ENCODE assay signal across 10 mouse cellular contexts in the genomic region with DNA sequence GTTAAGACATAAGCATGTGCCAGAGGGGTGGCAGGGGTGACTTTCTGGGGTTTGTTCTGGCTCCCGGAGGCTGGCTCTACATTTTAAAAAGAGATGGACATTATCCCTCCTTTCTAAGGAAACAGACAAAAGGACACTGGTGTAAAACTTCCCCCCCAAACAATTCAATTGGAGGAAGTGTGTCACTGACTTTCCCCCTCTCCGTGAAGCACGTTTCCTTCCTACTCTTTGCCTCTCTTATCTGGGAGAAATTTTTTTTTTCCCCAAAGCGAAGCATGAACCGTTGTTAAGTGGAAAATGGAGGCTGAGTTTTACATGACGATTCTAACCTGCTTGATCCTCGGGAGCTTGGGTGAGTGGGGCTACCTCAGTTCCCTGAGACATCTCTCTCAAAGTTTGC. TPM values are rescaled to one million over a fixed set of nuclear protein-coding genes. Genes with fewer than 3 reads are reported as not detected.
A peak's percentile ranks its signal among the peaks of the same experiment; 100 is the strongest.
DNase-seq lines count a peak whose midpoint lies in the region; ATAC-seq and TF ChIP-seq lines count a peak whose summit lies in the region.
"Had no signal": no experiment of that assay in that cellular context is flagged by ENCODE, and none has a peak within 500 bp of the region (broad histone marks: within the 10 kb centered on the region; RNA-seq: fewer than 3 reads in every experiment).

A gene (plus strand): TSS at position 244 of the 400 bp plus-strand sequence.

- no peak within 1 kb of the TSS for H3K4me2 ChIP-seq in hindbrain, embryonic 14.5 days (replicated peaks)
- no peak within 1 kb of the TSS for H3K4me2 ChIP-seq in stomach, postnatal 0 days (replicated peaks; ENCODE audit: low read depth)
- H3K4me2 ChIP-seq: hindbrain, embryonic 15.5 days had no signal

- no peak within 1 kb of the TSS; the same call in 1 of the 2 replicates for H3K4me3 ChIP-seq in hindbrain, embryonic 14.5 days (replicated peaks; ENCODE audit: low read length)
- no peak within 1 kb of the TSS for H3K4me3 ChIP-seq in hindbrain, embryonic 10.5 days
- no peak within 1 kb of the TSS for H3K4me3 ChIP-seq in spleen, adult 2 months (ENCODE audit: extremely low read depth, insufficient read depth, insufficient read length)
- H3K4me3 ChIP-seq in stomach, postnatal 0 days (ENCODE audit: low read depth, low read length) = peak within 1 kb of the TSS; percentile 15; the same call in 1 of the 2 replicates
- H3K4me3 ChIP-seq: hindbrain, embryonic 15.5 days had no signal

- 71% methylated on average over 7 of the region's 7 CpGs for WGBS in hindbrain, embryonic 14.5 days
- 78% methylated on average over 7 of the region's 7 CpGs for WGBS in hindbrain, embryonic 10.5 days
- WGBS in spleen, adult 2 months = 11% methylated on average over 7 of the region's 7 CpGs
- WGBS in stomach, postnatal 0 days = 53% methylated on average over 7 of the region's 7 CpGs

- no peak for TF ChIP-seq CTCF in spleen, adult 2 months (IDR thresholded peaks at IDR 0.05; ENCODE audit: extremely low read depth, insufficient read depth, insufficient read length, insufficient replicate concordance)
- TF ChIP-seq CTCF in stomach, postnatal 0 days (IDR thresholded peaks at IDR 0.05; ENCODE audit: low read depth) = no peak

- H3K9me3 ChIP-seq in hindbrain, embryonic 14.5 days (ENCODE audit: control insufficient read depth, low read length) = no peaks in the 10 kb centered on the region
- no peaks in the 10 kb centered on the region for H3K9me3 ChIP-seq in hindbrain, embryonic 10.5 days
- no peaks in the 10 kb centered on the region for H3K9me3 ChIP-seq in stomach, postnatal 0 days (ENCODE audit: control insufficient read depth, low read length)
- H3K9me3 ChIP-seq: hindbrain, embryonic 15.5 days had no signal

- TF ChIP-seq EP300 in stomach, postnatal 0 days (optimal IDR thresholded peaks at IDR 0.05) = no peak

- no peaks in the 10 kb centered on the region for H3K27me3 ChIP-seq in hindbrain, embryonic 14.5 days (ENCODE audit: control insufficient read depth, insufficient read depth, low read length)
- H3K27me3 ChIP-seq in hindbrain, embryonic 10.5 days (ENCODE audit: insufficient read depth, poor library complexity, severe bottlenecking) = no peaks in the 10 kb centered on the region
- H3K27me3 ChIP-seq in spleen, adult 2 months (ENCODE audit: control insufficient read depth, insufficient read depth, low read length) = no peaks in the 10 kb centered on the region
- H3K27me3 ChIP-seq in stomach, postnatal 0 days (ENCODE audit: control insufficient read depth, insufficient read depth, low read length) = no peaks in the 10 kb centered on the region
- H3K27me3 ChIP-seq: hindbrain, embryonic 15.5 days had no signal

- no peak within 1 kb of the TSS for H3K9ac ChIP-seq in hindbrain, embryonic 14.5 days
- no peak within 1 kb of the TSS for H3K9ac ChIP-seq in stomach, postnatal 0 days (ENCODE audit: low read length)
- H3K9ac ChIP-seq: hindbrain, embryonic 15.5 days had no signal

- DNase-seq in hindbrain, embryonic 14.5 days (ENCODE audit: low spot score) = no peak
- no peak for DNase-seq in hindbrain, embryonic 10.5 days (ENCODE audit: low spot score)
- no peak for DNase-seq in spleen, adult 2 months (ENCODE audit: low read depth in 1 of 2, low spot score in 2 of 2)
- no peak for DNase-seq in spleen, postnatal 14 days (ENCODE audit: low spot score in 2 of 2)
- no peak for DNase-seq in heart, postnatal 4 days
- no peak for DNase-seq in stomach, postnatal 0 days (ENCODE audit: low spot score)
- DNase-seq in MN1 (ENCODE audit: low spot score) = no peak
- DNase-seq: midbrain, embryonic 14.5 days had no signal

- H3K4me1 ChIP-seq in hindbrain, embryonic 14.5 days (replicated peaks; ENCODE audit: control insufficient read depth, insufficient read depth, low read length) = no peaks in the 10 kb centered on the region
- no peaks in the 10 kb centered on the region for H3K4me1 ChIP-seq in hindbrain, embryonic 10.5 days (replicated peaks)
- no peaks in the 10 kb centered on the region for H3K4me1 ChIP-seq in spleen, adult 2 months (ENCODE audit: control insufficient read depth, insufficient read depth, insufficient read length)
- no peaks in the 10 kb centered on the region for H3K4me1 ChIP-seq in stomach, postnatal 0 days (replicated peaks; ENCODE audit: control insufficient read depth, insufficient read depth)
- H3K4me1 ChIP-seq: hindbrain, embryonic 15.5 days had no signal

- H3K27ac ChIP-seq in hindbrain, embryonic 14.5 days = 0 out of 2 replicates have a peak within 1 kb of the TSS, but pooled peaks have one; percentile 32
- H3K27ac ChIP-seq in hindbrain, embryonic 10.5 days = no peak within 1 kb of the TSS
- peak within 1 kb of the TSS; percentile 57; the same call in 1 of the 2 replicates for H3K27ac ChIP-seq in spleen, adult 2 months (ENCODE audit: insufficient read depth, low read length)
- no peak within 1 kb of the TSS for H3K27ac ChIP-seq in stomach, postnatal 0 days (replicated peaks)
- H3K27ac ChIP-seq: hindbrain, embryonic 15.5 days had no signal

- no peaks in the 10 kb centered on the region for H3K36me3 ChIP-seq in hindbrain, embryonic 14.5 days (replicated peaks; ENCODE audit: control insufficient read depth, insufficient read depth)
- no peaks in the 10 kb centered on the region for H3K36me3 ChIP-seq in hindbrain, embryonic 10.5 days
- no peaks in the 10 kb centered on the region for H3K36me3 ChIP-seq in spleen, adult 2 months (ENCODE audit: control insufficient read depth, insufficient read depth, low read length)
- H3K36me3 ChIP-seq in stomach, postnatal 0 days (ENCODE audit: control insufficient read depth, insufficient read depth, low read length) = no peaks in the 10 kb centered on the region
- H3K36me3 ChIP-seq: hindbrain, embryonic 15.5 days had no signal

- no peak for TF ChIP-seq POLR2A in spleen, adult 2 months (IDR thresholded peaks at IDR 0.05; ENCODE audit: low read depth, low read length)

- no peak for ATAC-seq in hindbrain, embryonic 14.5 days (ENCODE audit: low FRiP score)
- no peak for ATAC-seq in stomach, postnatal 0 days (ENCODE audit: low FRiP score, low TSS enrichment)
- ATAC-seq in megakaryocyte-erythroid progenitor cell, adult 5-6 weeks (replicated peaks; ENCODE audit: low FRiP score, low TSS enrichment, poor library complexity, severe bottlenecking) = no peak

RNA-seq across cellular contexts. Expression of the gene that starts here (rescaled TPM):
- 4.4 and 5.0 TPM in 2 replicates for polyA plus RNA-seq in hindbrain, embryonic 14.5 days (2014; fragmentation: Nextera tagmentation; extraction: Ambion mirVana)
- polyA plus RNA-seq in hindbrain, embryonic 10.5 days (2016; fragmentation: Nextera tagmentation; extraction: Ambion mirVana) = 2.1 and 2.2 TPM in 2 replicates
- polyA plus RNA-seq in spleen, adult 2 months (2012; rRNA removed) = 5.6 and 5.7 TPM in 2 replicates
- 10 to 100 TPM; 56.8 to 65.5 TPM for total RNA-seq in heart, postnatal 4 days (2021)
- polyA plus RNA-seq in stomach, postnatal 0 days (2015; fragmentation: Nextera tagmentation; extraction: Ambion mirVana) = 2.5 and 2.8 TPM in 2 replicates
- not detected in 2 replicates for total RNA-seq in megakaryocyte-erythroid progenitor cell, adult 5-6 weeks (2014; fragmentation: Nextera tagmentation)
- total RNA-seq in megakaryocyte-erythroid progenitor cell, adult 5-6 weeks (2017) = not detected in 2 replicates

Comparison
In these comparisons a context has a peak if more than half of its experiments do, and no peak if none do; other contexts are left out.
1. RNA of the gene that starts here (total RNA-seq): 56.8 to 65.5 TPM in heart, postnatal 4 days; not detected in megakaryocyte-erythroid progenitor cell, adult 5-6 weeks; every median in the first group is over 10 times any median in the second.
2. H3K27ac ChIP-seq: peak in hindbrain, embryonic 14.5 days (single experiment) and spleen, adult 2 months (single experiment); none in hindbrain, embryonic 10.5 days (single experiment) and stomach, postnatal 0 days (single experiment).